Mouse (Mus musculus): ENCODE data around the gene Ankrd16. TPM values are rescaled to one million over a fixed set of nuclear protein-coding genes. Genes with fewer than 3 reads are reported as not detected.

Gene Ankrd16
- polyA plus RNA-seq, 1 experiment from 2014 or later = 52.6 TPM

DNA sequence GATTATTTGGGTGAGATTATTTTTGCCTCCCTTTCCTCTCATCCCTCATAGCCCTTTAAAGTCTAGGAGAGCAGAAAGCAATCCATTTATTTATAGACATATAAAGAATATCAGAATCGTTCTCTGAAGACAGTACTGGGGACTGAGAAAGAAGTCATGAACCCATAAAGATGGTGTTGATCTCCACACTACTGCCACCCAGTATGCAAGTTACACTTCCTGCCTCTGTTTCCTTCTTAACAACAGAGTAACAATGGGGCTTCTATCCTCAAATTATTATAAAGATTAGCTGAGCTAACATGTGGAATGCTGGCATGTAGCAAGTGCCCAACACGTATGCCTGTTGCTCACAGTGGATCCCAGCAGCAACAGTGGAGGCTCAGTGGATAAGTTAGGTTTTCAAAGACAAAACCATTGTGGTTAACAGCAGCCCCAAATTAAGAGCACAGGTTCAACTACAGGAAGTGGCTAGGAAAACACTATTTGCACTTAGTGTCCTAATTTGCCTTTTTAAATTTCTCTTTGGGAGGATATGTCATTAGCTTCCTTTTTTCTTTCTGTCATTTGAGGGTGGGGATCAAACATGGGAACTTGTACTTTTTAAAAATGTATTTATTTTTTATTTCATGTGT, 23.7 kb downstream of the Ankrd16 start:
- WGBS = 89% methylated on average over 2 of the region's 2 CpGs
- Histone ChIP-seq H3K4me3 (ENCODE audit: low read length) (no peak overlapping the region), H3K9ac (replicated peaks; ENCODE audit: low read length) (no peak overlapping the region), H3K36me3 (ENCODE audit: insufficient read depth, low read length) (no peaks in the 10 kb centered on the region), H3K4me2 (replicated peaks; ENCODE audit: low read depth, low read length) (no peak overlapping the region), H3K27ac (ENCODE audit: low read length) (no peak overlapping the region), H3K4me1 (ENCODE audit: insufficient read depth, low read length) (no peaks in the 10 kb centered on the region), H3K9me3 (ENCODE audit: low read length) (no peaks in the 10 kb centered on the region), H3K27me3 (ENCODE audit: insufficient read depth, low read length) (no peaks in the 10 kb centered on the region)
- no peak for ATAC-seq (ENCODE audit: low FRiP score, low TSS enrichment)

Other genes starting within 250 kb of the Ankrd16 start
- gene Pfkfb3, start 223.8 kb upstream of the Ankrd16 start, polyA plus RNA-seq (2015; fragmentation: Nextera tagmentation; extraction: Ambion mirVana) = 11.9 and 13.1 TPM in 2 replicates
- gene Rbm17, start 173.7 kb upstream of the Ankrd16 start, polyA plus RNA-seq (2015; fragmentation: Nextera tagmentation; extraction: Ambion mirVana) = 147 and 152 TPM in 2 replicates
- not detected in 2 replicates for gene Gm17490, start 151.6 kb upstream of the Ankrd16 start, polyA plus RNA-seq (2015; fragmentation: Nextera tagmentation; extraction: Ambion mirVana)
- not detected in 2 replicates for gene Il2ra, start 135.1 kb upstream of the Ankrd16 start, polyA plus RNA-seq (2015; fragmentation: Nextera tagmentation; extraction: Ambion mirVana)
- gene Il15ra, start 72.6 kb upstream of the Ankrd16 start, polyA plus RNA-seq (2015; fragmentation: Nextera tagmentation; extraction: Ambion mirVana) = 2.6 TPM in 2 replicates
- 137 and 141 TPM in 2 replicates for gene Fbh1, start 294 bp upstream of the Ankrd16 start, polyA plus RNA-seq (2015; fragmentation: Nextera tagmentation; extraction: Ambion mirVana)